Mouse (Mus musculus) kidney, adult 2 months (tissue): ENCODE data around the gene Fam210b. TPM values are rescaled to one million over a fixed set of nuclear protein-coding genes. Genes with fewer than 3 reads are reported as not detected.
"Not testable (repeated sequence)": the region's sequence is repeated elsewhere in the genome, so short reads cannot be mapped to it uniquely, and the experiment has no call there.

ENCODE experiments used
- DNase-seq: peaks from one replicate; pipeline ENCODE4 v3.0.0; 2021
- H3K27ac ChIP-seq: fragments of 200-500 bp; 2 replicates; pipeline ENCODE4 v1.5.1; 2012; ENCODE audit warnings: low read depth, low read length, control low read depth, inconsistent platforms; ENCODE audit not compliant: insufficient read depth
- H3K27me3 ChIP-seq: fragments of 200-500 bp; replicated peaks from 2 replicates; pipeline ENCODE4 v1.6.1; 2012; ENCODE audit warnings: mild to moderate bottlenecking, moderate library complexity, low read length, inconsistent platforms; ENCODE audit not compliant: control insufficient read depth, insufficient read depth
- H3K36me3 ChIP-seq: fragments of 200-500 bp; 2 replicates; pipeline ENCODE4 v1.6.1; 2012; ENCODE audit warnings: mild to moderate bottlenecking, moderate library complexity, low read length, inconsistent platforms; ENCODE audit not compliant: control insufficient read depth, insufficient read depth
- H3K4me1 ChIP-seq: fragments of 200-500 bp; 2 replicates; pipeline ENCODE4 v1.6.1; 2011; ENCODE audit warnings: low read length; ENCODE audit not compliant: control insufficient read depth, insufficient read depth
- H3K4me3 ChIP-seq: fragments of 200-500 bp; 2 replicates; pipeline ENCODE4 v1.5.1; 2011; ENCODE audit warnings: mild to moderate bottlenecking, low read depth, low read length, control low read depth; ENCODE audit not compliant: insufficient read depth
- CTCF ChIP-seq: fragments of 200-500 bp; conservative IDR thresholded peaks from 2 replicates; pipeline ENCODE4 v1.5.1; 2011; ENCODE audit warnings: low read depth, mild to moderate bottlenecking, control low read depth, low read length, moderate library complexity, mixed read lengths; ENCODE audit not compliant: insufficient read depth, insufficient read length
- POLR2A ChIP-seq: fragments of 200-500 bp; IDR thresholded peaks from one replicate; pipeline ENCODE4 v1.6.1; 2011; ENCODE audit warnings: low read depth, low read length, control low read depth
- WGBS: fragments of 180-500 bp; shearing (Covaris S2); methylation state at CpG from one replicate; pipeline ENCODE4 v1.1.7; 2018; 5-methylcytosine and 5-hydroxymethylcytosine counted together
- polyA plus RNA-seq: library from polyadenylated mRNA; depleted of rRNA; stranded (reverse); fragments of >200 nt; gene quantifications from 2 replicates; pipeline ENCODE4 v1.2.3, GENCODE M21; 2012; rRNA removed

Fam210b gene
- 16.3 and 17.5 TPM in 2 replicates for polyA plus RNA-seq

GRCm38 (mm10) chr2:172345258-172345738 lies at the start of gene Fam210b:
Fam210b (plus strand) TSS chr2:172345565.
- no peaks in the 10 kb centered on the region for H3K27me3 ChIP-seq
- H3K27ac ChIP-seq: peak within 1 kb of the TSS; percentile 53
- H3K4me1 ChIP-seq: peaks cover 4% of the 10 kb centered on the region; the same call in 1 of the 2 replicates
- peak within 1 kb of the TSS; percentile 96 for H3K4me3 ChIP-seq
- peak; percentile 99 for DNase-seq
- peak; percentile 48 for TF ChIP-seq POLR2A
- no peak for TF ChIP-seq CTCF
- WGBS: 1% methylated on average over 35 of the region's 35 CpGs
- no peaks in the 10 kb centered on the region for H3K36me3 ChIP-seq

- TF ChIP-seq POLR2A (no peak), CTCF (no peak)
- Histone ChIP-seq H3K27me3 (no peaks in the 10 kb centered on the region), H3K36me3 (no peaks in the 10 kb centered on the region), H3K4me1 (no peaks in the 10 kb centered on the region), H3K4me3 (no peak overlapping the region), H3K27ac (no peak overlapping the region)
- 54% methylated on average over 1 of the region's 1 CpGs for WGBS
- DNase-seq: no peak
These were observed 47.3 kb upstream of the Fam210b start for GRCm38 (mm10) chr2:172298083-172298482.

DNA sequence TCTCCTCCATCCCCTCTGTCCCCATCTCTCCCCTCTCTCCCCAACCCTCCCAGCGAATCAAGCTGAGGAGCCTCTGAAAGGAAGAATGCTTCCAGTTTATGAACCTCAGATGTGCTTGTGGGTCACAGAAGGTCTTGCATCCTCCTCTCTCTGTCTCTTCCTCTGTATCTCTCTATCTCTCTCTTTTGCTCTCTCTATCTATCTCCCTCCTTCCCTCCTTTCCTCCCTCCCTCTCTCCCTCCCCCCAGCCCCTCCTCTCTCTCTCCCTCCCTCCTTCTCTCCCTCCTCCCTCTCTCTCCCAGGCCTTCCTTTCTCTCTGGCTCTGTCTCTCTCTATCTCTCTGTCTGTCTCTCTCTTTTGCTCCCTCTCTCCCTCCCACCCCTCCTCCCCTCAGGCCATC lies 46.8 kb upstream of the Fam210b start:
- Histone ChIP-seq H3K27me3 (no peaks in the 10 kb centered on the region), H3K4me1 (no peaks in the 10 kb centered on the region), H3K4me3 (no peak overlapping the region), H3K36me3 (no peaks in the 10 kb centered on the region), H3K27ac (no peak overlapping the region)
- TF ChIP-seq POLR2A (no peak), CTCF (no peak)
- 60% methylated on average over 1 of the region's 1 CpGs for WGBS
- no peak for DNase-seq

DNA sequence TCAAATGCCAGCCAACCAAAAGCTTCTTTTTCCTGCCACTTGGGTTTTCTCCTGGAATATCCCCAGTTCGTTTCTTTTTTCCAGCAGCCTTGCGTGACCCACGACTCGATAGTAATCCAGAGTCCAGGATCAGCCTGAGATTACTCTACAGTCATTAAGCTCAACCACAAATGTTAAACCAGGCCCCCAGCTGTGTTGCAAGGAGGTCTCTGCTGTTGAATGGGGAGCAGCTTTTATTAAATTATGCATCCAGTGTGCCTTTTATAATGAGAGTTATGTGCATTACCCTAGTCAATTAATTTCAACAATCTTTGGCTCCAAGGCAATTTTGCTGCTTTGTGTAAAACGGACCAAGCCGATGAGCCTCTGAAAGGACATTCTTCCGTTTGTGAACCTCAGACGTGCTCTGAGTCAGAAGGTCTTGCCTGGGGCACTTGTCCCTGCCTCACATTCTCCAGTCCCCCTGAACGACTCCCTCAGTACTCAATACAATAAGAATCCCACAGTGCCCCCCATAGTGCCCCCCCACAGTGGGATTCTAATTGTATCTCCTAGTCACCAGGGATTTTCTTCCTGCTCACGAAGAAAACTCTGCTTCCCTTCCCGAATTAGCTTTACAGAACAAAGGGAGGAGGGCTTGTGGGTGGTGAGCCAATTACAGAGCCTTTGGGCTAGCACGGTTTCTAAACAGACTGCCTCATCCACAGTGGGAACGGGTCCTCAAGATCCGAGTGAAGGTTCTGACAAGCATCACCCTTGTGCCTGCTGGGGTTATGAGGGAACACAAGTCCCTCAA lies 46.0 kb upstream of the Fam210b start:
- TF ChIP-seq CTCF: no peak
- TF ChIP-seq POLR2A: no peak
- WGBS: 20% methylated on average over 14 of the region's 14 CpGs
- Histone ChIP-seq H3K4me3 (no peak overlapping the region), H3K36me3 (no peaks in the 10 kb centered on the region), H3K4me1 (no peaks in the 10 kb centered on the region), H3K27me3 (no peaks in the 10 kb centered on the region), H3K27ac (no peak overlapping the region)
- no peak for DNase-seq

GRCm38 (mm10) chr2:172302396-172302795 lies 43.0 kb upstream of the Fam210b start:
- no peak overlapping the region for H3K27ac ChIP-seq
- H3K4me1 ChIP-seq: no peaks in the 10 kb centered on the region
- WGBS: 93% methylated on average over 5 of the region's 5 CpGs
- H3K36me3 ChIP-seq: no peaks in the 10 kb centered on the region
- TF ChIP-seq POLR2A (no peak), CTCF (no peak)
- no peak for DNase-seq
- H3K4me3 ChIP-seq: no peak overlapping the region
- H3K27me3 ChIP-seq: no peaks in the 10 kb centered on the region

DNA sequence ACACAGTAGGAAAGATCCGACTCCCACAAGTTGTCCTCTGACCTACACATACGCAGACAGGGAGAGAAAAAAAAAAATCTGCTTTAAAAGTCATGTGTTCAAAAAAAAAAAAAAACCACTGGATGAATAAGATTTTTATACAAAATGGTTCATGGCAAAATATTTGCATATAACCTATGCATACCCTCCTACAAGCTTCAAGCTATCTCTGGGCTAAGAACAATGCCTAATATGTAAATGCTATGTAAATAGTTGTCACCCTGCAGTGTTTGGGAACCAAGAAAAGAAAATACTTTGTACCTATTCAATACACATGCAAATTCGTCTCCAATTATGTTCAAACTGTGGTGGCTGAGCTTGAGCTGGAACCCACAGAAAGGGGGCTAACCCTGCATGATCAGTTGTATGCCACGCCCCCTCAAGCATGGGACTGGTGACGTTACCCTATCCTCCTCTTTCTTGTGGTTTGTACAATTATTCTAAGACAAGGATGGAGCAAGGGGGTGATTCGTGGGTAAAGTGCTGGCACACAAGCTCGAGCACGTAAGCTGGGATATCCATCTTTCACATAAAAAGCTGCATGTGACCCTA lies 41.2 kb upstream of the Fam210b start:
- Histone ChIP-seq H3K27me3 (no peaks in the 10 kb centered on the region), H3K4me1 (no peaks in the 10 kb centered on the region), H3K36me3 (no peaks in the 10 kb centered on the region), H3K4me3 (no peak overlapping the region), H3K27ac (no peak overlapping the region)
- no peak for TF ChIP-seq POLR2A
- TF ChIP-seq CTCF: no peak
- WGBS: 60% methylated on average over 8 of the region's 8 CpGs
- DNase-seq: no peak

GRCm38 (mm10) chr2:172305546-172305945 lies 39.8 kb upstream of the Fam210b start:
- H3K4me1 ChIP-seq, H3K4me3 ChIP-seq, H3K27ac ChIP-seq, DNase-seq, H3K27me3 ChIP-seq, H3K36me3 ChIP-seq: not testable (repeated sequence)
- WGBS: 82% methylated on average over 7 of the region's 7 CpGs
